Mouse (Mus musculus) central nervous system, embryonic 18 days (tissue): ENCODE measurements around the gene Cfap126. TPM values are rescaled to one million over a fixed set of nuclear protein-coding genes. Genes with fewer than 3 reads are reported as not detected.

ENCODE experiments used
- polyA plus RNA-seq: library from polyadenylated mRNA; depleted of rRNA; stranded (reverse); fragments of >200 nt; gene quantifications from 2 replicates; pipeline ENCODE4 v1.2.3, GENCODE M21; 2012; rRNA removed

The Cfap126 gene
- 5.2 and 8.0 TPM in 2 replicates for polyA plus RNA-seq

DNA sequence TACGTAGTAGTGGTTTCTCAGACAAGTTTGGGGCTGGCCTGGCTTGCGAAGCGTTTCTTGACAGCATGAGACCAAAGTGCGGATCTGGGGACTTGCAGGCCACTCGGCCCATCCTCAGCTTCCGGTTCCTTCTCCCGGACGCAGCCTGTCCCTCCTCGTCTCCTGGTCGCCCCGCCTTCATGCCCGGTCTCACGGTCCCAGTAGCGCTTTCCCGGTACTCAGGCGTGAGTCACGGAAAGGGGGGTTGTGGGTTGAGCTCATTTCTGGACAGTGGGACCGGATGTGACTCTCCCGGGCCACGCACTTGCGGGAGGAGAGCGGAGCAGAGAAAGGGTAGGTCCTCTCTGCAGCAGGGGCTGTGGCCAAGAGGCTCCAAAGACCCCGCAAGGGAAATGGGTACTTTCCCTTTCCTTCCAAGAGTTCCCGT lies at the start of gene Cfap126:
Cfap126 (plus strand) TSS at position 46 of the 427 bp plus-strand sequence.

DNA sequence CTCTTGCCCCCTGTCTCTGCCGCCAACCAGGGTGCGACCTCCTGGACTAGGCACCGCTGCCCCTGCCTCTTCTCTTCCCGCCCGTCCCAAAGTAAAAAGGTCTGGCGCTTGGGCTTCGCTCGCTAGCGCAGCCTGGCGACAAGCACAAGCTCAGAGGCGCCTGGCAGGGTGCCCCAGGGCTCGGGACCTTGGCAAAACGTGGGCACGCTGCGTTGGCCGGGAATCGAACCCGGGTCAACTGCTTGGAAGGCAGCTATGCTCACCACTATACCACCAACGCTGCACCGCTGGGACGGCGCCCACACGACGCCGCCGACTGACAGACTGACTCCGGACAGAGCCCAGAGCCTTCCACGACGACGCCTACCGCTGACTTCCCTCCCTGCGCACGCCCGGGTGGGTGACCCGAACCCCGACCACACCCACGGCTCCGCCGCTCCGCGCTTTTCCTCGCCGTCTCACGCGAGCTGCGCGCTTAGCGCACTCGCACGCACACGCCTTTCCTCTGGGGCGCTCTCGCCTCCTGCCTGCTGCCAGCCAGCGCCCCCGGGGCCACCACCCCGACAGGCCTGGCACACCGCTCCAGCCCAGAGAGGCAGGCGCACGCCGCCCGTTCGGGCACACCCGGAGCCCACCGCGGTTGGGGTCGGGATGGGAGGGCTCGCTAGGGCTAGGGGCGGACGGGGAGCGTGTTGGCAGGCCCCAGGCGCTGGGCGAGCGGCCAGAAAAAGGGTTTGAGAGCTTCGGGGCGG lies 49.1 kb upstream of the Cfap126 start, which contains the start of gene Fcgr3:
Fcgr3 (minus strand) TSS at position 445 of the 752 bp plus-strand sequence.

DNA sequence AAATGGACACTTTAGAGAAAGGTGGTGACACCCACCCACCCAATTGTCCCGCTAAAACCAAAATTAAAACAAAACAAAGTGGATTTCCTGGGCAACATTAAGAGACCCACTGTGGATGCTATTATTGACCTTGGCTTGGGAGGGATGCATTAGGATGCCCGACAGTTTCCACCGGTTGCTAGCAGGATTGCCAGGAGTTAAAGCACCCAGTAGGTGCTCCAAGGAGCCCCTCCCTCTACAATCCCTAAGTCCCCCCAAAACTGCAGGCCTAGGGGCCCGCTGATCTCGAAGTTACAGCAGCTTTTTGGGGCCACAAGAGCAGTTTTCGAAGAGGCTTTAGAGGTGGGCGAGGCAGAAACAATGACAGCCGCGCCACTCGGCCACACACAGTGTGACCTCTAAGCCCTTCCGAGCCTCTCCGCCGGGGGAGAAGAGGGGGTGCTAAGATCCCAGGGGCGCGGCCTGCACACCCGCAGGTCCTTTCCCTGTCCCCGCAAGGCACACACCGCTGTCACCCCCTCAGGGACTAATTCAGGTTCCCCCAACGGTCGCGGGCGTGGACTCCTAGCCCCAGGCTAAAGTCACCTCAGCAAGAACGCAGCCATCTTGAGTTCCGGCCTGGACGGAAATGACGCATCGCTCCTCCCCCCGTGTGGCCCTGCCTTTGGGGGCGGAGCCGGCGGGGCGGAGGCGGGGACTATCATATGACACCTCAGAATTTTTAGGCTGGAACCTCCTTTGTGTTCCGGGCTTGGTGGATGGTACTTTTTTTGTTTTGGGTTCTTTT lies 36.4 kb downstream of the Cfap126 start, which contains the start of the genes Sdhc and Mpz:
Sdhc (minus strand) TSS at position 630 of the 787 bp plus-strand sequence.
Mpz (plus strand) TSS at position 738 of the 787 bp plus-strand sequence.

Other genes starting within 250 kb of the Cfap126 start
- gene Atf6, start 246.1 kb upstream of the Cfap126 start, polyA plus RNA-seq = 8.6 and 8.8 TPM in 2 replicates
- gene Gm26620, start 228.9 kb upstream of the Cfap126 start, polyA plus RNA-seq = 0.87 and 1.0 TPM in 2 replicates
- gene Dusp12, start 228.4 kb upstream of the Cfap126 start, polyA plus RNA-seq = 50.6 and 56.2 TPM in 2 replicates
- gene Fcrlb, start 201.0 kb upstream of the Cfap126 start, polyA plus RNA-seq = 0.47 and 0.62 TPM in 2 replicates
- 0.21 TPM in 1 of 2 replicates, not detected in the other for gene Fcrla, start 186.3 kb upstream of the Cfap126 start, polyA plus RNA-seq
- 2.0 and 2.4 TPM in 2 replicates for gene Fcgr2b, start 137.4 kb upstream of the Cfap126 start, polyA plus RNA-seq
- 0.32 and 0.34 TPM in 2 replicates for gene Fcgr4, start 95.0 kb upstream of the Cfap126 start, polyA plus RNA-seq
- 5.2 and 7.3 TPM in 2 replicates for gene Fcgr3, start 49.0 kb upstream of the Cfap126 start, polyA plus RNA-seq
- 233 and 246 TPM in 2 replicates for gene Sdhc, start 36.7 kb downstream of the Cfap126 start, polyA plus RNA-seq
- 0.70 and 10.6 TPM in 2 replicates for gene Mpz, start 36.8 kb downstream of the Cfap126 start, polyA plus RNA-seq
- gene Pcp4l1, start 82.3 kb downstream of the Cfap126 start, polyA plus RNA-seq = 15.7 and 19.8 TPM in 2 replicates
- gene Nr1i3, start 100.1 kb downstream of the Cfap126 start, polyA plus RNA-seq = 0.03 and 0.06 TPM in 2 replicates
- 47.7 and 50.1 TPM in 2 replicates for gene Tomm40l, start 108.6 kb downstream of the Cfap126 start, polyA plus RNA-seq
- gene Apoa2, start 111.1 kb downstream of the Cfap126 start, polyA plus RNA-seq = 2.4 and 3.0 TPM in 2 replicates
- gene Fcer1g, start 120.4 kb downstream of the Cfap126 start, polyA plus RNA-seq = 13.6 and 15.5 TPM in 2 replicates
- 4.1 and 4.2 TPM in 2 replicates for gene Adamts4, start 136.5 kb downstream of the Cfap126 start, polyA plus RNA-seq
- gene Ndufs2, start 137.5 kb downstream of the Cfap126 start, polyA plus RNA-seq = 131 and 134 TPM in 2 replicates
- 90.9 and 94.0 TPM in 2 replicates for gene B4galt3, start 156.4 kb downstream of the Cfap126 start, polyA plus RNA-seq
- 66.2 and 67.0 TPM in 2 replicates for gene Ppox, start 167.3 kb downstream of the Cfap126 start, polyA plus RNA-seq
- gene Usp21, start 174.1 kb downstream of the Cfap126 start, polyA plus RNA-seq = 93.2 and 96.4 TPM in 2 replicates
- gene Ufc1, start 181.1 kb downstream of the Cfap126 start, polyA plus RNA-seq = 67.6 and 71.7 TPM in 2 replicates
- gene Dedd, start 215.2 kb downstream of the Cfap126 start, polyA plus RNA-seq = 57.8 and 58.7 TPM in 2 replicates
- gene Nit1, start 231.7 kb downstream of the Cfap126 start, polyA plus RNA-seq = 64.1 and 65.4 TPM in 2 replicates
- gene Pfdn2, start 231.8 kb downstream of the Cfap126 start, polyA plus RNA-seq = 80.6 and 91.3 TPM in 2 replicates
- gene Klhdc9, start 246.9 kb downstream of the Cfap126 start, polyA plus RNA-seq = 3.4 and 3.6 TPM in 2 replicates